Mouse (Mus musculus): ENCODE data around the gene Ppp1r1a.
A peak's percentile ranks its signal among the peaks of the same experiment; 100 is the strongest.

Gene Ppp1r1a

DNA sequence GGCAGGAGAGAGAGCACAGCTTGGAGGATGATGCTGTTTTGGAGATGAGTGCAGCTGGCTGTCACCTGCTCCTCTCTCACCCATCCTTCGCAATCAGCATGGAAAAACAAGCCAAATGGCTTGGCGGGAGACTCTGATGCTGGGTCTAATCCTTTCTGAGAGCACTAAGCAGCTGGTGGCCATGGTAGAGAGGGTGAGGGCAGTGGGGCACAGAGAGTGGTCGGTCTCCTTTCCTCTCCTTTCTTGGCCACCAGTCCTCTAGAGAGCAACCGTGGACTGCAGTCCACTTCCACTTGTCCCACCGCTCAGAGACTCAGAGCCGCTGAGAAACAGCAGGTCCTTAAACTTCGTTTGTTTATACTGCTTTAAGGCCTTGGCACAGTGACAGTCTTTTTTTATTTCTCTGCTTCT lies 24.2 kb downstream of the Ppp1r1a start:
- peak; percentile 18 for DNase-seq

DNA sequence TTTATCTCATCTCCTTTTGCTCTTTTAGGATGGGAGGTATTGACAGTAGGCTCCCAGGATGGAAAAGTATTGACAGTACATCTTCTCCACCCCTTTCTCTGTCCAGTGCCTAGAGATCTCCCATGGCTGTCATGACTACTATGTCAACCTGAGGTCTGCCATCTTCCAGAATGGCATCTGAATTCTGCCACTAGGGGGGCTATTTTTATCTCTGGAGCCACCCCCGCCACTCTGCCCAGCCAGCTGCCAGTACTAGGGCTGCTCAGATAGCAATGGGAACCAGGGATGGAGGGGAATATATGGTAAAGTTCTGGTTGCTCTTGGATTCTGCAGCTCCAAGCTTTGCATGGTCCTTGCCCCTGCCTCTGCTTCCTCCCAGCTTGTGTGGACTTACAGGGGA lies 26.2 kb downstream of the Ppp1r1a start:
- no peak for DNase-seq

GRCm38 (mm10) chr15:103509317-103509716 lies 28.5 kb downstream of the Ppp1r1a start:
- DNase-seq, result no peak

DNA sequence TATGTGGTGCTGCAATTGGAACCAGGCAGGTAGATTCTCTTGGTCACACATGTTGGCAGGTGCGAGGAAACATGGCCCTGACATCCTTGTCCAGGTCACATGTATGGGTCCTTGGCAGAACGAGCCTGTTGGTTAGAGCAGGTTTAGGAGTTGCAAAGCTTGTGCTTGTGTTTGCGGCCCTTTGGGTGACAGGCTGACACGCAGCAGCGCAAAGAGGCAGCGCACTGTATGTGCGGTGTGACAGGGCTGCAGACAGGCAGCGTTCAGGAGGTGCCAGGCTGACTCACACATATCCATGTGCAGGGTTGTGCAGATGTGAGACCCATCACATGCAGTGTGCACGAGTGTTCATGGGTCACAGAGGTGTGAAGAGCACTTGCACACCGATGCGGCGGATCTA lies 34.1 kb downstream of the Ppp1r1a start:
- DNase-seq, result no peak

DNA sequence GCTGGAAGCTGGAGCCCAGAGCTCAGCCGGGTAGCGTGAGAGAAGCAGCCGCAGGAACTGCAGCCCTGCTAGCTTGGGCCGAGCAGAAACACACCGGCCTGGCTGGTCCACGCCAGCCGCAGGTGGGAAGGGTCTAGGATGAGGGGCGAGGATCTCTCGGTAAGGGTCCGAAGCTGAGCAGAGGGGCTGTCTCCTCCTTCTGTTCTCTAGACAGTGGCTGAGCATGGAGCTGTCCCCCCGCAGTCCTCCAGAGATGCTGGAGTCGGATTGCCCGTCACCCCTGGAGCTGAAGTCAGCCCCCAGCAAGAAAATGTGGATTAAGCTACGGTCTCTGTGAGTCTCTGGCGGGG lies 34.6 kb downstream of the Ppp1r1a start:
- DNase-seq, result no peak

GRCm38 (mm10) chr15:103502435-103503250 lies 35.2 kb downstream of the Ppp1r1a start, which contains the start of gene Pde1b:
Pde1b (plus strand) TSS chr15:103503034.
- peak; percentile 56 for DNase-seq

DNA sequence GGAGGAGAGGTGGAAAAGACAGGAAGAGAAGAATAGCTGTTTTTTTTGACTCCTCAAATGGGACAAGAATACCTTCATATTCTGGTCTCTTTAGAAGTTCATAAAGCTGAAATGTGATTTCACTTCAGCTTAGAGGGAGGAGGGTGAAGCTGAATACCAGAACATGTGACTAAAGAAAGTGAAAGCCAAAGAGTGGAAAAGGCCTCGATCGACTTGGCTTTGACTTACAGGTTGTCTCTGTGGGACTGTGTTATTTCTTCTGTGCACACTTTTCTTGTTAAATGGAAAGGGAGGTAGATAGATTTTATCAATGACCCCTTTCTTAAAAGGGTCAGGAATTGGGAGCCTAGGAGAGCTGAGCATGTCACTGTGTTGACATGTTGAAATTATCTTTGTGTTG lies 36.6 kb downstream of the Ppp1r1a start:
- no peak for DNase-seq

DNA sequence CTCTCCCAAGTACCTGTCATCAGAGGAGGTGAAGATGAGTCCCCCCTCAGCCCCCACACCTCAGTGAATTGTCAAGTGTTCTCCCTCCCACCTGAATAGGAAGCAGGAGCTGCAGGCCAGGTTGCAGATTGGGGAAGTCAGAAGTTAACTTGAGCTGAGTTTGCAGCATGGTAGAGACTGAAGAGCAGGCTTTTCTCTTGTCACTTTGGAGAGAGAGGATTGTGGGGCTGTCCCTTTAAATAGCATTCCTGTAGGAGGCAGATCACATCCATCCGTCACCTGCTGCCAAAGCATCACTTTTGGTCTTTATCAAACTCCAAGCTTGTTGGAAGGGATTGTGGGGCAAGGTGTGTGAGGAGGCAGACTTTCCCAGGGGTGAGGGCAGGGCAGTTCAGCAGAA lies 37.1 kb downstream of the Ppp1r1a start:
- no peak for DNase-seq

GRCm38 (mm10) chr15:103498157-103498556 lies 39.6 kb downstream of the Ppp1r1a start:
- no peak for DNase-seq

- DNase-seq, result no peak
These were observed 41.3 kb downstream of the Ppp1r1a start for GRCm38 (mm10) chr15:103496204-103497140.

- no peak for DNase-seq
These were observed 49.5 kb downstream of the Ppp1r1a start for GRCm38 (mm10) chr15:103488336-103488735.

GRCm38 (mm10) chr15:103486658-103487057 lies 51.1 kb downstream of the Ppp1r1a start:
- no peak for DNase-seq

GRCm38 (mm10) chr15:103485106-103485505 lies 52.7 kb downstream of the Ppp1r1a start:
- no peak for DNase-seq

DNA sequence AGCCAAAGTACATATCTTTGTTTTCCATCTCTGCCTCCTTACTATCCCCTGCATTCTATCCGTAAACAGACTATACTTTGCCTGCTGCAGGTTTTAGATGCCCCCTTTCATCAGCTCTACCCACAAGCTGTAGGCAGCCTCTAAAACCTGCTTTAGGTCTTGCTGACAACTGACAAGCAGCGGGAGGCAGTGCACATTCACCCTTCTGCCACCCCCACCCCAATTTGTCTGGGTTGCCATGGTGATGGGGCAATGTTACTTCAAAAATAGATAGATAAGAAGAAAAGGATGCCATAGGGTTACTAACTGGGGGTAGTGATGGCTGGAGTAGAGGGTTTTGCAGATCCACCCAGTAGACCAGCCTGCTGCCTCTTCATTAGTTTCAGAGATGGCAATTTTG lies 53.3 kb downstream of the Ppp1r1a start:
- no peak for DNase-seq

- peak; percentile 22 for DNase-seq
These were observed 55.3 kb downstream of the Ppp1r1a start for GRCm38 (mm10) chr15:103482488-103482887.
